Mouse (Mus musculus) kidney, embryonic 16.5 days (tissue): ENCODE measurements at regions not wholly inside any gene's neighbourhood (a gene's known extent, or its start where the extent isn't known, plus 50 kb on each side); places are given as distances from the start of the nearest gene placed in this dataset.
A peak's percentile ranks its signal among the peaks of the same experiment; 100 is the strongest.

Experiments
- ATAC-seq: fragments of 200-750 bp; cut with Nextera tagmentation; 2 replicates; pipeline ENCODE4 v1.8.0; 2017; ENCODE audit warnings: moderate TSS enrichment; ENCODE audit not compliant: low FRiP score, low TSS enrichment
- H3K27ac ChIP-seq: fragments of 300-500 bp; sonication (generic); 2 replicates; pipeline ENCODE4 v1.5.1; 2014; ENCODE audit warnings: low read length
- H3K27me3 ChIP-seq: fragments of 300-500 bp; sonication (generic); 2 replicates; pipeline ENCODE4 v1.6.1; 2014; ENCODE audit warnings: low read length, control low read depth, mixed read lengths; ENCODE audit not compliant: insufficient read depth
- H3K36me3 ChIP-seq: fragments of 300-500 bp; sonication (generic); 2 replicates; pipeline ENCODE4 v1.6.1; 2014; ENCODE audit warnings: low read length, control low read depth, mixed read lengths; ENCODE audit not compliant: insufficient read depth
- H3K4me1 ChIP-seq: fragments of 300-500 bp; sonication (generic); 2 replicates; pipeline ENCODE4 v1.6.1; 2014; ENCODE audit warnings: low read length, control low read depth, mixed read lengths; ENCODE audit not compliant: insufficient read depth
- H3K4me2 ChIP-seq: fragments of 300-500 bp; sonication (generic); replicated peaks from 2 replicates; pipeline ENCODE4 v1.6.1; 2014; ENCODE audit warnings: low read depth, low read length
- H3K4me3 ChIP-seq: fragments of 300-500 bp; sonication (generic); 2 replicates; pipeline ENCODE4 v1.5.1; 2014; ENCODE audit warnings: mild to moderate bottlenecking, low read length
- H3K9ac ChIP-seq: fragments of 300-500 bp; sonication (generic); replicated peaks from 2 replicates; pipeline ENCODE4 v1.6.1; 2014; ENCODE audit warnings: low read length
- H3K9me3 ChIP-seq: fragments of 300-500 bp; sonication (generic); 2 replicates; pipeline ENCODE4 v1.6.1; 2016; ENCODE audit warnings: low read length, control low read depth
- WGBS: fragments of 180-500 bp; shearing (Covaris S2); extraction: QIAGEN DNeasy Blood & Tissue Kit; methylation state at CpG from one replicate; pipeline ENCODE4 v1.1.7; 2014; 5-methylcytosine and 5-hydroxymethylcytosine counted together

- H3K9ac ChIP-seq, result no peak overlapping the region
- H3K9me3 ChIP-seq, result no peaks in the 10 kb centered on the region
- H3K4me1 ChIP-seq, result no peaks in the 10 kb centered on the region
- H3K27ac ChIP-seq, result no peak overlapping the region
- no peak overlapping the region for H3K4me3 ChIP-seq
- H3K36me3 ChIP-seq, result no peaks in the 10 kb centered on the region
- WGBS, result 48% methylated on average over 2 of the region's 2 CpGs
- ATAC-seq, result no peak
- H3K4me2 ChIP-seq, result no peak overlapping the region
- H3K27me3 ChIP-seq, result no peaks in the 10 kb centered on the region
Observed at GRCm38 (mm10) chr13:81852309-81852978, 69.6 kb downstream of the Cetn3 start.

DNA sequence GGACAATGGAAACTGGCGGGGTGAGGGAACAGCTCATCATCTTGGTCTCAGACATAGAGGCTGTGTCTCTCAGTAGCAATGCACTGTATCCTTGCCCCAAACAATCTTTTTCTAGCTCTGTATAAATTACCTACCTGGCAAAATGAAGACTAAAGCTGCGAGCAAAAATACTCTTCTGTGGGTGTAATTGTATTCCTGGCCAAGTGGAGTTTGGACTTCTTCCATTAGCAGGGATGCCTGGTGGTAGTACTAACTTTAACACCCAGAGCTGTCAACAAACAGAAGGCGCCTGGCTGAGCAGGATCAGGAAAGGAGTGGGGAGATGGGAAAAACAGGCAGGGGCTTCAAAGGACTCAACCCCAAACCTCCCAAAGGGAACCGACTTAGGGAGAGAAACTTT is 73.2 kb downstream of the Cetn3 start:
- H3K9ac ChIP-seq, result no peak overlapping the region
- H3K9me3 ChIP-seq, result no peaks in the 10 kb centered on the region
- no peak overlapping the region for H3K27ac ChIP-seq
- no peaks in the 10 kb centered on the region for H3K27me3 ChIP-seq
- WGBS, result 51% methylated on average over 4 of the region's 4 CpGs
- H3K4me2 ChIP-seq, result no peak overlapping the region
- H3K4me3 ChIP-seq, result no peak overlapping the region
- no peak for ATAC-seq
- H3K36me3 ChIP-seq, result no peaks in the 10 kb centered on the region
- H3K4me1 ChIP-seq, result no peaks in the 10 kb centered on the region

GRCm38 (mm10) chr13:81860683-81861082 is 77.8 kb downstream of the Cetn3 start:
- Histone ChIP-seq H3K4me3 (no peak overlapping the region), H3K4me1 (no peaks in the 10 kb centered on the region), H3K9me3 (no peaks in the 10 kb centered on the region), H3K27me3 (no peaks in the 10 kb centered on the region), H3K36me3 (no peaks in the 10 kb centered on the region), H3K9ac (no peak overlapping the region), H3K4me2 (no peak overlapping the region), H3K27ac (no peak overlapping the region)
- 76% methylated on average over 4 of the region's 4 CpGs for WGBS
- no peak for ATAC-seq

- Histone ChIP-seq H3K27ac (no peak overlapping the region), H3K36me3 (no peaks in the 10 kb centered on the region), H3K4me3 (no peak overlapping the region), H3K9me3 (no peaks in the 10 kb centered on the region), H3K4me2 (no peak overlapping the region), H3K27me3 (no peaks in the 10 kb centered on the region), H3K4me1 (no peaks in the 10 kb centered on the region), H3K9ac (no peak overlapping the region)
- WGBS, result 77% methylated on average over 5 of the region's 5 CpGs
- no peak for ATAC-seq
Observed at GRCm38 (mm10) chr13:81861886-81862600, 79.2 kb downstream of the Cetn3 start.

DNA sequence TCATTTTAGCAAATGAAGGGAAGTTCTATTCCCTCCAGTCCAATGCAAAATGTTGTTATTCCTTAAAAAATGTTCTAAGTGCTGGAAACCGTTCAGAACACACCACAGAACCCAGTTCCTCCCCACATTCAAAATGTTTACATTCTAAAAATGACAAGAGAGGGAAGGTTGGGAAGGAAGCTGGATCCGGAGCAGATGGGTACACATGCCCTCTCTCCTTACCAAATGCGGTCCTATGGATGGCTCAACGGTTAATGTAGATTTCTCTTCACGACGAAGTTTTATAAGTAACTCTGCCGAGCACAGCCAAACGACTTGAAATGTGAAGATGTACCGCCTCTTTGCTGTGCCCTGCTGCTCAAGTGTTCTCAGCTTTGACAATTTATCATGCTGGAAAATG is 88.3 kb downstream of the Cetn3 start:
- H3K27ac ChIP-seq, result no peak overlapping the region
- H3K4me1 ChIP-seq, result no peaks in the 10 kb centered on the region
- H3K36me3 ChIP-seq, result no peaks in the 10 kb centered on the region
- no peak overlapping the region for H3K4me2 ChIP-seq
- 78% methylated on average over 9 of the region's 9 CpGs for WGBS
- H3K27me3 ChIP-seq, result no peaks in the 10 kb centered on the region
- no peak overlapping the region for H3K4me3 ChIP-seq
- H3K9ac ChIP-seq, result no peak overlapping the region
- no peaks in the 10 kb centered on the region for H3K9me3 ChIP-seq
- ATAC-seq, result no peak

DNA sequence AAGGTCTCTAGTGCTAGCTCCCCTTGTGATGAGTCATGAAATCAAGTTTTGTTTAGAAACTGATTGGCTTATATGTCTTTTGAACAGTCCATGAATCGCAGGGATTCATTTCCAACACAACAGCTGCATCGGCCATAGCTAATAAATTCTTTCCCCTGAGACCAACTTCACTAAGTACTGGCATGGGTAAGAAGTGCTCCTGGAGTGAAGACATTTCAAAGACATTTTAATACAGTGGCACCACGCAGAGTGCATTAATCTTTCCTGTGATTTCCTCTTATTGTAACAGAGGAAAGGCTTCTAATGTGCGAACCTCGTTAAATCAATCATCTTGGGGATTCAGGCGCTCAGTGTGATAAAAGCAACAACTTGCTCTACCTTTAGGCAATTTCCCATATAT is 103.0 kb downstream of the Cetn3 start:
- Histone ChIP-seq H3K27me3 (no peaks in the 10 kb centered on the region), H3K27ac (no peak overlapping the region), H3K36me3 (no peaks in the 10 kb centered on the region), H3K4me3 (no peak overlapping the region), H3K4me1 (no peaks in the 10 kb centered on the region), H3K9me3 (no peaks in the 10 kb centered on the region), H3K9ac (no peak overlapping the region), H3K4me2 (no peak overlapping the region)
- 51% methylated on average over 6 of the region's 6 CpGs for WGBS
- no peak for ATAC-seq

DNA sequence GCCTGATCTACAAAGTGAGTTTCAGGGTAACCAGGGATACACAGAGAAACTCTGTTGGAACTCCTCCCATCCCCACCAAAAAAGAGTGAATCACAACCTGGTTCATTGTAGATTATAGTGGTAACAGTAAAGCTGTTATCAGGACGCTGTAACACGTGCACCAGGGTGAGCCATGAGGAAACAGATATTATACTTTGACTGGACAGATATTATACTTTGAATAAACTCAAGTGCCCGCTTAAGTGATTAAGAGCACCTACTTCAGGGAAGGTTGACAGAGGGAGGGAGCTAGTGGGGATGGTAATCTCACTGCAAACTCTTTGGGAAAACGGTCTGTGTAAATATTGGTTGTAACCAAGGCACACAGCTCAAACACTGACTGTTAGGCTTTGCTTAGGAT is 147.4 kb downstream of the Cetn3 start:
- no peaks in the 10 kb centered on the region for H3K4me1 ChIP-seq
- no peak overlapping the region for H3K27ac ChIP-seq
- H3K36me3 ChIP-seq, result no peaks in the 10 kb centered on the region
- no peak overlapping the region for H3K9ac ChIP-seq
- H3K4me2 ChIP-seq, result no peak overlapping the region
- 81% methylated on average over 4 of the region's 4 CpGs for WGBS
- H3K27me3 ChIP-seq, result no peaks in the 10 kb centered on the region
- ATAC-seq, result no peak
- H3K4me3 ChIP-seq, result no peak overlapping the region
- H3K9me3 ChIP-seq, result no peaks in the 10 kb centered on the region

DNA sequence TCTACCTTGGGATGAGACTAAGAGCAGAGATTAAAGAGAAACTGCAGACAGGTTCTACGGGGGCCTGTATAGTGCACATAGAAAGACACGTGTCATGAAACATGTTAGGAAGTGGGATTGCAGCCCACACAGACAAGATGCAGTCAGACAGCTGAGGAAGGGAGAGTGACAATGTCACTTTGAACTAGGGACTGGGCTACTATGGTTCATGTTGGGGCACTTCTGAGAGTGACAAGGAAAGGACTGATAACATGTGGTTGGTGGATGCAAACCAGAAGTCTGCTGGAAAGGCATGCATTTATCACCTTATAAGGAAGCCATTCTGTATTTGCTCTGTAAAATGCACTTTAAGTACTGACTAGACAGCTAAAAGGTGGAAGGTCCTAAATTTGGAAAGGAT is 148.3 kb downstream of the Cetn3 start:
- ATAC-seq, result no peak
- no peak overlapping the region for H3K9ac ChIP-seq
- H3K27ac ChIP-seq, result no peak overlapping the region
- no peaks in the 10 kb centered on the region for H3K4me1 ChIP-seq
- H3K4me2 ChIP-seq, result no peak overlapping the region
- H3K27me3 ChIP-seq, result no peaks in the 10 kb centered on the region
- WGBS, result 93% methylated on average over 2 of the region's 2 CpGs
- H3K9me3 ChIP-seq, result no peaks in the 10 kb centered on the region
- H3K36me3 ChIP-seq, result no peaks in the 10 kb centered on the region
- H3K4me3 ChIP-seq, result no peak overlapping the region

DNA sequence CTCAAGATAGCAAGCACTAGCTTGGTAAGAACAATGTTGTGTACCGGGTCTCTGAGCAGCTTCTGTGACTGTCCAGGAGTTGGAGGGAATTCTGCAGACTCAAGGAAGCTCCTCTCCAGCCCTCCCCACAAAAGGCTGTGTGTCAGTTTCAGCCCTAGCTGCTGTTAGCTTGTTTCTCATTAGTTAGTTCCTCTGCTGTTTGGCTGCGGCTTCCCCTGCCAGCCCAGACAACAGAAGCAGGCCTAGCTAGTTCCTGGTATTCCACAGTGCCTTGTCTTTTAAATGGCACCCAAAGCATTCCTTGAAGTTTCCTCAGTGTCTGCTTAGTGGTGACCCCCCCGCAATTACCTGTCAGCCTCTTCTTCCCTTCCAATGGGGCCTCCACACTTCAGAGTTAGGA is 154.2 kb downstream of the Cetn3 start:
- ATAC-seq, result no peak
- Histone ChIP-seq H3K27me3 (no peaks in the 10 kb centered on the region), H3K9ac (no peak overlapping the region), H3K4me1 (no peaks in the 10 kb centered on the region), H3K9me3 (no peaks in the 10 kb centered on the region), H3K36me3 (no peaks in the 10 kb centered on the region), H3K4me3 (no peak overlapping the region), H3K27ac (no peak overlapping the region), H3K4me2 (no peak overlapping the region)
- WGBS, result 65% methylated on average over 3 of the region's 3 CpGs

- 12% methylated on average over 9 of the region's 9 CpGs for WGBS
- Histone ChIP-seq H3K36me3 (no peaks in the 10 kb centered on the region), H3K9me3 (no peaks in the 10 kb centered on the region), H3K9ac (no peak overlapping the region), H3K4me3 (peak overlapping the region; percentile 16; the same call in 1 of the 2 replicates), H3K4me2 (peak overlapping the region; percentile 48), H3K27ac (no peak overlapping the region), H3K4me1 (peaks cover 7% of the 10 kb centered on the region), H3K27me3 (no peaks in the 10 kb centered on the region)
- ATAC-seq, result peak; percentile 73; the same call in 1 of the 2 replicates
Observed at GRCm38 (mm10) chr13:81944047-81944446, 161.2 kb downstream of the Cetn3 start.
